ENCODE assay signal across 8 mouse cellular contexts in genomic region chr8:123518172-123518571, GRCm38 (mm10). TPM values are rescaled to one million over a fixed set of nuclear protein-coding genes. Genes with fewer than 3 reads are reported as not detected.
DNase-seq lines count a peak whose midpoint lies in the region; ATAC-seq and TF ChIP-seq lines count a peak whose summit lies in the region.

No protein-coding gene starts in this region.

- in situ Hi-C loops in CH12.LX (cut with MboI; ENCODE audit: low pct_ligation_motif_present, low pct_unique_long_range_greater_than_20kb, low sequenced_read_pairs) = no loop called here

- dilution Hi-C loops in CH12.LX (cut with MboI; ENCODE audit: extremely low pct_ligation_motif_present, extremely low pct_unique_long_range_greater_than_20kb, low sequenced_read_pairs) = no loop called here

- peak overlapping the region; percentile 76 for H3K4me3 ChIP-seq in heart, embryonic 10.5 days
- H3K4me3 ChIP-seq in CH12.LX (replicated peaks in 1 of 3; ENCODE audit: low read depth in 2 of 3, low read length in 2 of 3, poor library complexity in 1 of 3) = peak overlapping the region in 2 of 3 experiments; percentile 16 to 28
- H3K4me3 ChIP-seq in forebrain, postnatal 0 days (ENCODE audit: low read depth, low read length) = peak overlapping the region; percentile 80
- H3K4me3 ChIP-seq in liver, postnatal 0 days (ENCODE audit: low read depth, low read length) = peak overlapping the region; percentile 64; the same call in 1 of the 2 replicates

- H3K27ac ChIP-seq in heart, embryonic 10.5 days = no peak overlapping the region
- H3K27ac ChIP-seq in CH12.LX (ENCODE audit: insufficient read depth, low read depth) = no peak overlapping the region
- H3K27ac ChIP-seq in forebrain, postnatal 0 days (ENCODE audit: low read depth, low read length) = no peak overlapping the region
- H3K27ac ChIP-seq in liver, postnatal 0 days (ENCODE audit: low read depth) = no peak overlapping the region

- H3K4me1 ChIP-seq in heart, embryonic 10.5 days = peaks cover 38% of the 10 kb centered on the region
- peaks cover 6 to 21% of the 10 kb centered on the region in 2 experiments for H3K4me1 ChIP-seq in CH12.LX (ENCODE audit: control insufficient read depth in 1 of 2, insufficient read depth in 2 of 2)
- peaks cover 15% of the 10 kb centered on the region for H3K4me1 ChIP-seq in forebrain, postnatal 0 days (ENCODE audit: insufficient read depth)
- peaks cover 18% of the 10 kb centered on the region for H3K4me1 ChIP-seq in liver, postnatal 0 days (ENCODE audit: insufficient read depth)

- peak overlapping the region; percentile 40; the same call in 1 of the 2 replicates for H3K9ac ChIP-seq in CH12.LX (ENCODE audit: insufficient read depth, low read depth)
- no peak overlapping the region; the same call in 1 of the 2 replicates for H3K9ac ChIP-seq in forebrain, postnatal 0 days
- no peak overlapping the region for H3K9ac ChIP-seq in liver, postnatal 0 days (replicated peaks)

- DNase-seq in heart, embryonic 10.5 days (ENCODE audit: low spot score) = no peak
- DNase-seq in heart, postnatal 14 days = no peak
- no peak for DNase-seq in CH12.LX (ENCODE audit: extremely low read depth)
- no peak for DNase-seq in forebrain, postnatal 0 days
- DNase-seq in liver, postnatal 0 days = no peak
- no peak for DNase-seq in retina, embryonic 14.5 days (ENCODE audit: low spot score)
- no peak for DNase-seq in thymus, adult 18-20 months
- no peak for DNase-seq in B cell, adult 2 months

- no peak for TF ChIP-seq EP300 in CH12.LX (IDR thresholded peaks at IDR 0.05; ENCODE audit: low read length)
- TF ChIP-seq EP300 in liver, postnatal 0 days (IDR thresholded peaks at IDR 0.05; ENCODE audit: low read depth) = no peak

- intact Hi-C loops in heart, postnatal 14 days (cut with DNase I) = no loop called here

- H3K36me3 ChIP-seq in heart, embryonic 10.5 days = peaks cover 28% of the 10 kb centered on the region
- peaks cover 15 to 25% of the 10 kb centered on the region in 2 experiments for H3K36me3 ChIP-seq in CH12.LX (replicated peaks in 1 of 2; ENCODE audit: control insufficient read depth in 1 of 2, insufficient read depth in 1 of 2, low read length in 1 of 2)
- peaks cover 23% of the 10 kb centered on the region for H3K36me3 ChIP-seq in forebrain, postnatal 0 days (ENCODE audit: insufficient read depth)
- no peaks in the 10 kb centered on the region for H3K36me3 ChIP-seq in liver, postnatal 0 days (replicated peaks; ENCODE audit: insufficient read depth, low read length)

- H3K9me3 ChIP-seq in heart, embryonic 10.5 days = no peaks in the 10 kb centered on the region
- no peaks in the 10 kb centered on the region for H3K9me3 ChIP-seq in CH12.LX (replicated peaks; ENCODE audit: low read length)
- H3K9me3 ChIP-seq in forebrain, postnatal 0 days (ENCODE audit: low read length) = no peaks in the 10 kb centered on the region
- H3K9me3 ChIP-seq in liver, postnatal 0 days (ENCODE audit: low read length) = no peaks in the 10 kb centered on the region

- H3K79me2 ChIP-seq in CH12.LX (replicated peaks; ENCODE audit: control insufficient read depth, extremely low read depth, insufficient read depth, poor library complexity, severe bottlenecking) = 0 out of 2 replicates have a peak, but pooled peaks cover 6% of the 10 kb centered on the region

- WGBS in heart, embryonic 10.5 days = 41% methylated on average over 10 of the region's 10 CpGs
- 32% methylated on average over 10 of the region's 10 CpGs for WGBS in forebrain, postnatal 0 days
- 34% methylated on average over 10 of the region's 10 CpGs for WGBS in liver, postnatal 0 days (ENCODE audit: insufficient replicate concordance)

- H3K4me2 ChIP-seq in CH12.LX (ENCODE audit: insufficient read depth, low read depth, poor library complexity, severe bottlenecking) = peak overlapping the region; percentile 87
- H3K4me2 ChIP-seq in forebrain, postnatal 0 days (ENCODE audit: low read depth) = peak overlapping the region; percentile 93
- peak overlapping the region; percentile 85 for H3K4me2 ChIP-seq in liver, postnatal 0 days (ENCODE audit: low read depth, low read length)

- TF ChIP-seq POLR2A in CH12.LX (IDR thresholded peaks at IDR 0.05; ENCODE audit: low read depth, low read length) = no peak

- peak; percentile 3 for ATAC-seq in forebrain, postnatal 0 days
- ATAC-seq in liver, postnatal 0 days = 0 out of 2 replicates have a peak, but pooled peaks have one; percentile 2

- no peak for TF ChIP-seq RAD21 in CH12.LX (IDR thresholded peaks at IDR 0.05; ENCODE audit: low read depth, low read length)

- no peak for TF ChIP-seq CTCF in CH12.LX (conservative IDR thresholded peaks at IDR 0.05 in 1 of 2, IDR thresholded peaks at IDR 0.05 in 1 of 2; ENCODE audit: low read depth in 2 of 2, low read length in 2 of 2)
- no peak for TF ChIP-seq CTCF in forebrain, postnatal 0 days (IDR thresholded peaks at IDR 0.05; ENCODE audit: low read depth)
- TF ChIP-seq CTCF in liver, postnatal 0 days (IDR thresholded peaks at IDR 0.05; ENCODE audit: low read depth) = no peak

- peaks cover 41% of the 10 kb centered on the region for H3K27me3 ChIP-seq in heart, embryonic 10.5 days (ENCODE audit: insufficient read depth, poor library complexity, severe bottlenecking)
- H3K27me3 ChIP-seq in CH12.LX (replicated peaks) = peaks cover 44% of the 10 kb centered on the region
- H3K27me3 ChIP-seq in forebrain, postnatal 0 days (ENCODE audit: insufficient read depth, low read length) = no peaks in the 10 kb centered on the region
- H3K27me3 ChIP-seq in liver, postnatal 0 days (ENCODE audit: insufficient read depth, low read length) = peaks cover 28% of the 10 kb centered on the region

TF ChIP-seq in CH12.LX, 34 proteins besides CTCF, POLR2A, EP300 and RAD21:
- TF ChIP-seq ZNF384 (IDR thresholded peaks at IDR 0.05; ENCODE audit: low read depth, low read length) (peak; percentile 78), CHD1 (IDR thresholded peaks at IDR 0.05; ENCODE audit: low read depth, low read length) (no peak)

RNA-seq across cellular contexts. Expression of gene Gas8, which starts 0.5 kb away (rescaled TPM):
- polyA plus RNA-seq in heart, embryonic 10.5 days (2016; fragmentation: Nextera tagmentation; extraction: Ambion mirVana) = 17.9 and 27.4 TPM in 2 replicates
- 1 to 10 TPM; 6.1 to 6.2 TPM for total RNA-seq in heart, postnatal 14 days (2021)
- 15.2 and 18.5 TPM in 2 replicates for total RNA-seq in CH12.LX (2012; rRNA removed)
- total RNA-seq in CH12.LX (2014; rRNA removed) = 6.0 and 8.3 TPM in 2 replicates
- polyA plus RNA-seq in CH12.LX (2012; ENCODE audit: insufficient read length, low read depth) = 22.0 and 28.7 TPM in 2 replicates
- total RNA-seq in forebrain, postnatal 0 days (2014; rRNA removed) = 32.7 and 33.7 TPM in 2 replicates
- polyA plus RNA-seq in forebrain, postnatal 0 days (2015; fragmentation: Nextera tagmentation; extraction: Ambion mirVana) = 46.2 and 51.9 TPM in 2 replicates
- 2.7 and 2.9 TPM in 2 replicates for polyA plus RNA-seq in liver, postnatal 0 days (2015; fragmentation: Nextera tagmentation; extraction: Ambion mirVana)

RNA-seq across cellular contexts. Expression of gene Dbndd1, which starts 2.9 kb away (rescaled TPM):
- 2.1 and 4.6 TPM in 2 replicates for polyA plus RNA-seq in heart, embryonic 10.5 days (2016; fragmentation: Nextera tagmentation; extraction: Ambion mirVana)
- not detected for total RNA-seq in heart, postnatal 14 days (2021)
- total RNA-seq in CH12.LX (2012; rRNA removed) (0.38 and 0.55 TPM in 2 replicates), CH12.LX (2014; rRNA removed) (not detected in 2 replicates)
- polyA plus RNA-seq in CH12.LX (2012; ENCODE audit: insufficient read length, low read depth) = 2.1 and 2.5 TPM in 2 replicates
- 69.5 and 106 TPM in 2 replicates for total RNA-seq in forebrain, postnatal 0 days (2014; rRNA removed)
- 70.8 and 74.5 TPM in 2 replicates for polyA plus RNA-seq in forebrain, postnatal 0 days (2015; fragmentation: Nextera tagmentation; extraction: Ambion mirVana)
- polyA plus RNA-seq in liver, postnatal 0 days (2015; fragmentation: Nextera tagmentation; extraction: Ambion mirVana) = not detected in 2 replicates

RNA-seq across cellular contexts. Expression of gene Afg3l1, which starts 40.5 kb away (rescaled TPM):
- 56.3 and 63.8 TPM in 2 replicates for polyA plus RNA-seq in heart, embryonic 10.5 days (2016; fragmentation: Nextera tagmentation; extraction: Ambion mirVana)
- 10 to 100 TPM; 53.8 to 58.4 TPM for total RNA-seq in heart, postnatal 14 days (2021)
- total RNA-seq in CH12.LX (2012; rRNA removed) = 36.0 and 36.2 TPM in 2 replicates
- 16.4 and 20.3 TPM in 2 replicates for total RNA-seq in CH12.LX (2014; rRNA removed)
- polyA plus RNA-seq in CH12.LX (2012; ENCODE audit: insufficient read length, low read depth) = 47.6 and 48.0 TPM in 2 replicates
- 14.7 and 20.1 TPM in 2 replicates for total RNA-seq in forebrain, postnatal 0 days (2014; rRNA removed)
- polyA plus RNA-seq in forebrain, postnatal 0 days (2015; fragmentation: Nextera tagmentation; extraction: Ambion mirVana) = 32.0 and 40.7 TPM in 2 replicates
- polyA plus RNA-seq in liver, postnatal 0 days (2015; fragmentation: Nextera tagmentation; extraction: Ambion mirVana) = 22.0 and 24.3 TPM in 2 replicates

Comparison
In these comparisons a context has a peak if more than half of its experiments do, and no peak if none do; other contexts are left out.
1. H3K4me3 ChIP-seq: peak in every context shown above with its lines; median percentile 80 in forebrain, postnatal 0 days; 76 in heart, embryonic 10.5 days; 64 in liver, postnatal 0 days; 22 in CH12.LX.
2. RNA of gene Dbndd1, which starts 2.9 kb away (polyA plus RNA-seq): 70.8 to 74.5 TPM in forebrain, postnatal 0 days; 2.1 to 4.6 TPM in heart, embryonic 10.5 days, 2.1 to 2.5 TPM in CH12.LX and not detected in liver, postnatal 0 days; every median in the first group is over 10 times any median in the second.
3. Peak in every context shown above with its lines, with median percentiles within 50 percentile points of each other: H3K4me2 ChIP-seq.